Mouse (Mus musculus): ENCODE results near the gene Rab3gap1. TPM values are rescaled to one million over a fixed set of nuclear protein-coding genes. Genes with fewer than 3 reads are reported as not detected.

The Rab3gap1 gene
- polyA plus RNA-seq, 1 experiment from 2014 or later = 23.2 TPM

DNA sequence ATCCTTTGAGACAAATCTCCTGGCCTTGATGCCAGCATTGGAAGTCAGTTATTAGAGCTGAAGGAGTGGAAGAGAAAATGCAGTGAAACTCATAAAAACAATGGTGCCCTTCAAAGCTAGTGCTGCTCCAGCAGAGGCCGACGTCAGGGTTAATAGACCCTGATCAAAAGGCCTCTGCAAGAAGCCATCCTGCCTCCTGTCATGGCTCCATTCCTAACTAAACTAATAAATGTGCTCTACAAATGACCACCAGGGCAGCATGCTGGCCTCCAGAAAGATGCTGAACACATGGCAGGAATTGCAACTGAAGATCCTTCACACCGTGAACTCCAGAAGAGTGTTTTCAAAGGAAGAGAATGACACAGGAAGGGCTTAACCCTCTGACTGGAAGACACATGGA lies 116.8 kb downstream of the Rab3gap1 start:
- no peak overlapping the region for H3K27ac ChIP-seq (ENCODE audit: low read length)
- H3K9me3 ChIP-seq (ENCODE audit: control insufficient read depth, low read length) = no peaks in the 10 kb centered on the region
- no peak overlapping the region for H3K4me3 ChIP-seq (ENCODE audit: low read length)
- WGBS = 54% methylated on average over 3 of the region's 3 CpGs
- no peaks in the 10 kb centered on the region for H3K27me3 ChIP-seq (ENCODE audit: control insufficient read depth, insufficient read depth, low read depth, low read length)
- H3K36me3 ChIP-seq (ENCODE audit: control insufficient read depth, insufficient read depth, low read length) = no peaks in the 10 kb centered on the region
- H3K9ac ChIP-seq (ENCODE audit: low read length) = no peak overlapping the region
- peaks cover 7% of the 10 kb centered on the region for H3K4me1 ChIP-seq (replicated peaks; ENCODE audit: control insufficient read depth, insufficient read depth, low read length)
- ATAC-seq (ENCODE audit: low read depth) = no peak
- no peak overlapping the region for H3K4me2 ChIP-seq (ENCODE audit: low read depth, low read length)

DNA sequence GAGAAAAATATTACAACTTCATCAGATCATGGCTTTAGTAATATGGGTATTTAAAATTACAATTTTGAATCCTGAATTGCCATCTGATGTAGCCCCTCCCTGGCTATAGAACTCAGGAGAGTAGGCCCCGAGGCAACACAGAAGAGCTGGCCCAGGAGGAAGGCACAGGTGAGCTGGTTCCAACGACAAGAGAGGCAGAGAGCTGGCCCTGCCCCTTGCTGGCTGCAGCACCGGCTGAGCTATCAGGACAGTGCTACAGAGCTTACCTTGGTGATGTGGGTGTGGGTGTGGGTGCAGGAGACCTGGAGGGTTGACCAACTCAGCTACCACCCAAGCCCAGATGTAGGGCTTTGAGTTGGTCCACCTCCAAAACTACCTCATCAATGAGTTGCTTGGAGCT lies 119.7 kb downstream of the Rab3gap1 start:
- Histone ChIP-seq H3K27ac (ENCODE audit: low read length) (no peak overlapping the region), H3K36me3 (ENCODE audit: control insufficient read depth, insufficient read depth, low read length) (no peaks in the 10 kb centered on the region), H3K27me3 (ENCODE audit: control insufficient read depth, insufficient read depth, low read depth, low read length) (no peaks in the 10 kb centered on the region), H3K4me1 (replicated peaks; ENCODE audit: control insufficient read depth, insufficient read depth, low read length) (peaks cover 10% of the 10 kb centered on the region), H3K9ac (ENCODE audit: low read length) (no peak overlapping the region), H3K4me2 (ENCODE audit: low read depth, low read length) (no peak overlapping the region), H3K9me3 (ENCODE audit: control insufficient read depth, low read length) (no peaks in the 10 kb centered on the region), H3K4me3 (ENCODE audit: low read length) (no peak overlapping the region)
- 74% methylated on average over 3 of the region's 3 CpGs for WGBS
- ATAC-seq (ENCODE audit: low read depth) = no peak

GRCm38 (mm10) chr1:127989387-127989786 lies 120.8 kb downstream of the Rab3gap1 start:
- peaks cover 10% of the 10 kb centered on the region for H3K4me1 ChIP-seq (replicated peaks; ENCODE audit: control insufficient read depth, insufficient read depth, low read length)
- no peak overlapping the region for H3K27ac ChIP-seq (ENCODE audit: low read length)
- 65% methylated on average over 4 of the region's 4 CpGs for WGBS
- no peak overlapping the region for H3K4me3 ChIP-seq (ENCODE audit: low read length)
- no peak overlapping the region for H3K4me2 ChIP-seq (ENCODE audit: low read depth, low read length)
- no peak overlapping the region for H3K9ac ChIP-seq (ENCODE audit: low read length)
- no peaks in the 10 kb centered on the region for H3K36me3 ChIP-seq (ENCODE audit: control insufficient read depth, insufficient read depth, low read length)
- no peak for ATAC-seq (ENCODE audit: low read depth)
- no peaks in the 10 kb centered on the region for H3K27me3 ChIP-seq (ENCODE audit: control insufficient read depth, insufficient read depth, low read depth, low read length)
- no peaks in the 10 kb centered on the region for H3K9me3 ChIP-seq (ENCODE audit: control insufficient read depth, low read length)

- peak; percentile 73 for ATAC-seq (ENCODE audit: low read depth)
- peaks cover 10% of the 10 kb centered on the region for H3K4me1 ChIP-seq (replicated peaks; ENCODE audit: control insufficient read depth, insufficient read depth, low read length)
- H3K9me3 ChIP-seq (ENCODE audit: control insufficient read depth, low read length) = no peaks in the 10 kb centered on the region
- peak overlapping the region; percentile 24; the same call in 1 of the 2 replicates for H3K9ac ChIP-seq (ENCODE audit: low read length)
- no peaks in the 10 kb centered on the region for H3K27me3 ChIP-seq (ENCODE audit: control insufficient read depth, insufficient read depth, low read depth, low read length)
- no peak overlapping the region for H3K4me3 ChIP-seq (ENCODE audit: low read length)
- WGBS = 54% methylated on average over 9 of the region's 9 CpGs
- H3K4me2 ChIP-seq (ENCODE audit: low read depth, low read length) = no peak overlapping the region
- H3K36me3 ChIP-seq (ENCODE audit: control insufficient read depth, insufficient read depth, low read length) = no peaks in the 10 kb centered on the region
- no peak overlapping the region for H3K27ac ChIP-seq (ENCODE audit: low read length)
Measured at GRCm38 (mm10) chr1:127989876-127990731, 121.5 kb downstream of the Rab3gap1 start.

Other genes starting within 250 kb of the Rab3gap1 start
- 2.0 and 3.3 TPM in 2 replicates for gene Tmem163, start 189.2 kb upstream of the Rab3gap1 start, polyA plus RNA-seq (2015; fragmentation: Nextera tagmentation; extraction: Ambion mirVana)
- 0.26 and 0.31 TPM in 2 replicates for gene Acmsd, start 139.4 kb upstream of the Rab3gap1 start, polyA plus RNA-seq (2015; fragmentation: Nextera tagmentation; extraction: Ambion mirVana)
- 82.3 and 86.8 TPM in 2 replicates for gene Ccnt2, start 94.6 kb upstream of the Rab3gap1 start, polyA plus RNA-seq (2015; fragmentation: Nextera tagmentation; extraction: Ambion mirVana)
- gene Map3k19, start 13.7 kb upstream of the Rab3gap1 start, polyA plus RNA-seq (2015; fragmentation: Nextera tagmentation; extraction: Ambion mirVana) = 0.82 and 1.0 TPM in 2 replicates
- 9.5 and 12.1 TPM in 2 replicates for gene Zranb3, start 234.3 kb downstream of the Rab3gap1 start, polyA plus RNA-seq (2015; fragmentation: Nextera tagmentation; extraction: Ambion mirVana)
- gene R3hdm1, start 234.5 kb downstream of the Rab3gap1 start, polyA plus RNA-seq (2015; fragmentation: Nextera tagmentation; extraction: Ambion mirVana) = 53.1 and 57.1 TPM in 2 replicates

Measured in lung, embryonic 16.5 days (tissue).